Mouse (Mus musculus) regulatory T cell (primary cell): Measurements from ENCODE around the gene Zfp637.

Experiments
- in situ Hi-C: fragments of 300-600 bp; cut with MboI, MseI; formaldehyde crosslinking; loops from one replicate; pipeline ENCODE4 v1.15.1; 2025; ENCODE audit warnings: high pct_unique_total_duplicates

Zfp637 gene

DNA sequence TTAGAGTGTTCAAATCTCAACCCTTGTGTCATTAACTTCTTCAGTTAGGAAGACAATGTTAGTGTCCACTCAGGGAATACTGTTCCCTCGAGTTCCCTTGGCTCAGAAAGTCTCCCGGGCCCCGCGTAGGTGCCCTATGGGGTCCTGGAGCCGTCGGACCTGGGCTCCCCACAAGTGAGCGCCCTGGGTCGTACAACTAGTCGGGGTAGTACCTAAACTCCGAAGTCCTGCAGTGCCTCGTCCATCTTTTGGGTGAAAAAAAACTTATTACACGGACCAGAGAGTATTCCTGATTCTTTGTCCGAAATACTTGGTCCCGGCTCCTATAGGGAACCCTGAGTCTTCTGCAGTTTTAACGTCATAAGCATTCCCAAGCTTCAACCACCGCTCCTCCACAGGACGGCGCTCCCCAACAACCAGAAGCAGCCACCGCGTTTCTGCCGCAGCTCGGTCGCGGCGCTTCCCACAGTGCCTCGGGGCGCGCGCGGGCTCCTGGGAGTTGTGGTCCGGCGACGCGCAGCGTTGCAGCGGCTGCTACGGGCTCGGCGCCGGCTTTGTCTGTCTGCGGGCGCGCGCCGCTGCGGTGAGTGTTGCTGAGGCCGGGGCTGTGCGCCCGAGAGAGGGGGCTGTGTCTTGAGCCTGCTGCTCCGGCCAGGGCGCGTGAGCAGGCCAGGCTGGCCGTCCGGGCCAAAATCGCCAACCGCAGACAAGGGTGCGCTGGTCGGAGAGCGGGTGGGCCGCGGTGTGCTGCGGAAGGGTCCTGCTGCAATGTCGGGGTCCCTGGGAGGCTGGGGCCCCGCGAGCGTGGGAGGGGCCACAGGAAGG lies at the start of gene Zfp637:
Gene Zfp637 (plus strand): TSS at position 495 of the 825 bp plus-strand sequence.
- in situ Hi-C loops: loop anchor here (25.0 kb wide), 1 partner anchor 1204 kb away; the partner anchor contains the start of gene Zfp422

DNA sequence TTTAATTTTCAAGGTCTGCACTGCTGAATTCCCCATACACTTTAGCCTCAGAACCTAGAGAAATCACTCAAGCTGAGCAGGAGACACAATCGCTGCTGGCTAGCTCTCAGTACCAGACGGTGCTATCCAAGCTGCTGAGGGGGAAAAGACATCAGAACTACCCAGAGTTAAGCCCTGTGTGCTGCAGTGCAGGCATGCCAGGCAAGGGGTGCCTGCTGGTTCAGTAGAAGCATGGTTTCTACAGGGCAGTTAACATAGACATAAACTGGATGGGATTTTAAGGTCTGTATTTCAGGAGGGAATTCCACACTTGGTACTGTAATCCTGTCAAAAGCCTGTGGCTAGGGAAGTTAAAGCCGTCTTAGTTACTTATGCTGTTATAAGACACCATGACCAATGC lies 45.7 kb upstream of the Zfp637 start:
- in situ Hi-C loops: no loop called here

DNA sequence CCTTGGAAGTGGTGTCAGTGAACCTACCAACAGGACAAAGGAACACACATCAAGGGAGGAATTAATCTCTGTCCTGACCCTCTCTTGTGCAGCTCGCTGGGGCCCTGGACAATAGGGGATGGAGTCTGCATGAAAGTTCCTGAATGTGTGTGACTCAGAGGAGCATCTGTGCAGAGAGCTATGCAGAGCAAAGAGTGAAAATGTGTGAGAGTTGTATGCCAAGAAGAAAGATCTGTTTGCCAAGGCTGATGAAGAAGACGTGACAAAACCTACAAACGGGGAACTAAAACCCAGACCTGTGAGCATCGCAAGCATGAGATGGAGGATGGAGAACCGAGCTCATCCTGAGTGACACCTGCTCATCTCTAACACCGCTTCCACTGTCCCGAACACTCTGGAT lies 40.2 kb upstream of the Zfp637 start:
- in situ Hi-C loops: no loop called here

DNA sequence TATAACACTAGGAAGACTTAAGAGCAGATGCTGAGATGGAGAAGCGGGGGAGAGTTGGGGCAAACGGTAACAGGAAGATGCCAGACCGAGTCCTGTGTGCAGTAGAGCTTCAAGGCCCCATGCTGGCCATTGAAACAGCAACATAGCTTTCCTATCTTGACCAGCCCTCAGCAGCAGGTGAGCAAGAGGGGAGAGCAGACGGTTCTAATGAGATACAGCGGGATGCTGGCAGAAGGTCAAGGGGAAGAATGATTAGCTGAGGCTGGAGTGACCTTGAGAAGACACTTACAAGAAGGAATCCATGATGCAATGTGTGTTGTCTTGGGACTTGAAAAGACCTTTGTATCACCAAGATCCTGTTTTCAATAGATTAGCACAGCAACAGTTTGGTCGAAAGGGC lies 39.2 kb upstream of the Zfp637 start:
- in situ Hi-C loops: no loop called here

DNA sequence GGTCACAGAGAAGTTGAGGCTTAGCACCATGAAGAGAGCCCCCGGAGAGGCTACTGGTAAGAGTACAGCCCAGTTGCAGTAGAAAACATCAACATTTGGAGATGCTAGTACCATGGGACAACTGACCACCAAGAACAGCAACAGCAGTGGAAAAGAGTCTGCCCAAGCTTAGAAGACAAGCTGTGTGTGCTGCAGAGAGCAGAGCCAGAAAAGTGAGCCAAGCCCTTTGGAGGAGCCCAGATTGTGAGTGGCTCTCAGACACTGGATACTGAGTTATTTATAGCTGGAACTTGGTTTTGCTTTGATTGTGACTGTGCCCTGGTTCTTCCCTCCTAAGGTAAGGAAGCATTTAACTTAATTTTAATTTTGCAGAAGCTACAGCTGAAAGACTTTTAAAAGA lies 33.2 kb upstream of the Zfp637 start:
- in situ Hi-C loops: no loop called here

DNA sequence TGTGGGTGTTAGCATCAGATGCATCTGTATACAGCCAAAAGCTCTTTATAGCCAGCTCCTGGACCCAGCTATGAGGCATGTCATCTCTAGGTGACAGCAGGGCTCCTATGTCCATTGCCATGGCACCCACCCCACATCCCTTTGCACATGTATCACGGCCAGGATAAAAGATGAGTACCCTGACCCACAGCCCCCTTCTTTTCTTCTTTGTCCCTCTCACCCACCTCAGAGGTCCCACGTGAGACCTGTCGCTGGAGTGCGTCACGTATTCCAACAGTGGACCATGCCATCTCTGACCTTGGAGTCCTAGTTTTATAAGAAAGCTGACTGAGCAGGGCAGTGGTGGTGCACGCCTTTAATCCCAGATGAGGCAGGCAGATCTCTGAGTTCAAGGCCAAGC lies 31.2 kb upstream of the Zfp637 start:
- in situ Hi-C loops: no loop called here

DNA sequence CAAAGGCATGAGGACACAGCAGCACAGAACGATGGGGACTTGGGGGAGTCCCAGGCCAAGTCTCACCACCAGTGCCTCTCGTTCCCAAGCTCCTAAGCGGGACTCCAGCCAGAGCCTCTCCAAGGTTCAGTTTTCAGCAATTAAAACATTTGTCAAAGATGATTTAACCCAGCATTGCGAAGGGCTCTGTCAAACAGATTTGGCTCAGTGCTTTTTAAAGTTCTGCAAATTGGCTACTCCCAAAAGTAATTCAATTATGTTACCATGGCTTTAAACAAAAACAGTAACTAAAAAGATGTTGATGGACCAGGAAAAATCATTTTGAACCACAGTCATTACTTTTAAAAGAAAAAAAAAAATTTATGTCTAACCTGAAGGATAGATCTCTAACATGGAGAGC lies 30.3 kb upstream of the Zfp637 start:
- in situ Hi-C loops: no loop called here

DNA sequence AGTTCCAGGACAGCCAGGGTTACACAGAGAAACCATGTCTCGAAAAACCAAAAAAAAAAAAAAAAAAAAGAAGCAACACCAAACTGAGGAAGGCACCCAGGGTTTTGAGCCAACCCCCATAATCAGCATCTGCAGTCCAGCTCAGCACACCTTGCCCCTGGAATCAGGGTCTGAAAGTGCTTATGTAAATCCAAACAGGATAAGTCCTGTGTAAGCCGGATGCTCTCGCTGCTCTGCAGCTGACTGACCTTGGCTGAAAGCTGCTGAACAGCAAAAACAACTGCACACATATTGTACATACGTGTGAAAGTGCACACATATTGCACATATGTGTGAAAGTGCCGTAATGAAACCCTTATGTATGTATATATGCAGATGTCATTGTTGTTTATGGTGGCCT lies 29.7 kb upstream of the Zfp637 start:
- in situ Hi-C loops: no loop called here

DNA sequence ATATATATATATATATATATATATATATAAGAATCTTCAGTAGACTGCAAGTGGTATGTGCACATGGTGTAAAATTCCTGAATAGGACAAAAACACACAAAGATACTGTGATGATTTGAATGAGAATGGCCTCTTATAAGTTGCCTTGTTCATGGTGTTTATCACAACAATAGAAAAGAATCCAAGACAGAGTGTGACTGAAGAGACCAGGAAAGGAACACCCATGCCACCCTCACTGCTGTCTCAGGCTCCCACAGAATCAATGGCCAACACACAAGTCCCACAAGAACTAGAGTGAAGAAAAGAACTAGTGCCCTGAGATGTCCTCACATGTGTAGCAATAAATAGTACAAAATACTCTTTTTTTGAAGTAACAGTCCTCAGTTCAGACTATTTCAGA lies 26.3 kb upstream of the Zfp637 start:
- in situ Hi-C loops: no loop called here

DNA sequence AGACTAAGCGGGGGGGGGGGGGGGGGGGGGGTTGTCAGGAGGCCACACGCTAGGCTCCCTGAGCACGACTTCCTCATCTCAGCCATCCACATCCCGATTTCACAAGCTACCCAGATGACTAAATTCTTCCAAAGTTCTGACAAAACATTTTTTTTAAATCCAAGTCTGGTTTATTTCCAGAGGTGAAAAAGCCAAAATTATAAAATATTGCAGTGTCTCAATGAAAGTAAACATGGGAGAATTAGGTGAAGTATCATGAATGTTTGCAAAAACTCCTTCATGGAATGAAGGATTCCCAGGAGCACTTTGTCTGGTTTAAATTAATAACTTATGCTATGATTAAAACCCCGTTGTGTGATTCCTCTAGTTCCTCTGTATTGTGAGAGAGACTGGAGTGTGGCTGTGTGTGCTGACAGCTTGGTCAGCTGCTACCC lies 23.9 kb upstream of the Zfp637 start:
- in situ Hi-C loops: no loop called here

DNA sequence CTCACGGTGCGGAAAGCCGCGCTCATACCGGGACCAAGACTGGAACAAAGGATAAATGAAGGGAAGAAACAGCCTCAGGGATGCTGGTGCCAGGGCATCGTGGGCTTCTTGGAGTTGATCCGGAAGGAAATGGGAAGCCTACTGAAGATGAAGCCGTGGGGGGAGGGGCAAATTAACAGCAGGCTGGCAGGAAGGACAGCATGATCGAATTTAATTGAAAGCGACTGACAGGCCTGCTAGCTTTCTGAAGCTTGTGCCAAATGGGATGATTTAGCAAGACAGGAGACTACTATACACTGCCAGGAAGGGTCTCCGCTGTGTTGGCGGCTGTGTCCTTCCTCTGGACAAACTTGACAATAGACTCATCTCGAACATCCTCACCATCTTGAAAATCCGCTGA lies 20.7 kb upstream of the Zfp637 start:
- in situ Hi-C loops: loop anchor here (5.0 kb wide), 2 partner anchors 68 to 653 kb away; partner anchors contain the start of gene Cxcl12

DNA sequence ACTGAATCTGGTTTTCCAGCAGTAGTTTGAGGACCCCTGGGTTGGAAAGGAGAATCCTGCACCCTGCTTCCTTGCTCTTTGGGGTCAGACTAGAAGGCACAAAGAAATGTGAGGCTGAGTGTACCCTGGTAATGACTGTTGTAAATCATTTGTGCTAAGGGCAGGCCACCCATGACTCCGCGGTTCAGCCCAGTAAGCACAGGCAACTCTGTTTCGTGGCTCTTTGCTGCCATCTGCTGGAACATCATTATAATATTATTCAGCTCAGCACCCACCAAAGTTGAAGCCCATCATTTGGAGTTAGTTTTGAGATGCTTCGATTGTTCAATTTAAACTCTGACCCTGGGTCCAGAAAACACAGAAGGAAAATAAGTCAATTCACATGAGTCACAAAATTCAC lies 15.6 kb upstream of the Zfp637 start:
- in situ Hi-C loops: loop anchor here (5.0 to 25.0 kb wide), 2 partner anchors 153 to 1188 kb away; partner anchors contain the start of gene Zfp422

DNA sequence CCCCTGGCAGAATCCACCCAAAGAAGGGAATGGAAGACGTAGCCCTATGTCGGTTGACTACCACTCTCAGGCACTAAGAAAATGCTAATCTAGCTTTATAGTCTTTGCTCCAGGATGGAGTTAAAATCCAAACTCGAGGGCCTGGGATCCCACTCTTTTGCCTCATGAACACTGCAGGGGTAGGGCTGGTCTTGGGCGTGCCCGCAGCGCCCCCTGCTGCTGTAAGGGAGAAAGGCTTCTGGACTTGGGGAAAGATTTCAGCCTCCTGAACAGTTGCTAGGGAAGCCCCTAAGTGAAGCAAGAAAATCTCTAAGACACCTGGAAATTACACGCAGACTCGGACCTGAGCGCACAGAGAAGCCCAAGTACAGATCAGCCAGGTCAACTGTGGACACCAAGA lies 12.7 kb upstream of the Zfp637 start:
- in situ Hi-C loops: loop anchor here (5.0 to 25.0 kb wide), 2 partner anchors 156 to 1191 kb away; partner anchors contain the start of gene Zfp422

DNA sequence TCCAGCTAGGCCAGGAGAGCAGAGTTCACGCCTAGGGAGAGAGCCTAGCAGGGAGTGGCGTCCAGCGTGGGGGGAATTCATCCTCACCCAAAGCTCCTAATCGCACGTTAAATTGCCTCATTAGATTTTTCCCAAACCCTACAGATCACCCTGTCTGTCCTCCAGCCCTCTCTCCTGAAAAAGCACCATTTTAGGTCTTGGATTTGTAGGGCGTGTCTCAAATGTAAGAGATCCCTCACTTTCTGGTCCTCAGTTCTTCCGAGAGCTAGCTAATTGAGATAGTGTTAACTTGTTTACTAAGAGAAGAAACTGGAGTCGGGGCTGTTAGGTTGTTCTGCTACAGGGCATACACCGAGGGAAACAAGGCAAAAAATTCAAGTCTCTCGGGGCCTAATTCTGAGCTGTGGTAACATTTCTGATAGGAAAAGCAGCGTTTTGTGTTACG lies 553 bp downstream of the Zfp637 start:
- in situ Hi-C loops: loop anchor here (25.0 kb wide), 1 partner anchor 1204 kb away; the partner anchor contains the start of gene Zfp422

DNA sequence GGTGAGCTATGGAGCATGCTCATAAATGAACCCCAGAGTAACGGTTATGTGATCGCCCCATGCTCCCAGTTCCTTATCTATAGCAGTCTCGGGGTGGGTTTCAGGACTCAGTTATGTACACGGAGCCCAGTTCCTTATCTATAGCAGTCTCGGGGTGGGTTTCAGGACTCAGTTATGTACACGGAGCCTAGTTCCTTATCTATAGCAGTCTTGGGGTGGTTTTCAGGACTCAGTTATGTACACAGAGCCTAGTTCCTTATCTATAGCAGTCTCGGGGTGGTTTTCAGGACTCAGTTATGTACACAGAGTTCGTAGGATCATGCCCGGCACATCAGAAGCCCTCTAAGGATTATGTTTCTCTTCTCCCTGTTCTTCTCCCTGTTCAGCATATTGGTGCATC lies 3.6 kb downstream of the Zfp637 start:
- in situ Hi-C loops: loop anchor here (25.0 kb wide), 1 partner anchor 1207 kb away; the partner anchor contains the start of gene Zfp422

DNA sequence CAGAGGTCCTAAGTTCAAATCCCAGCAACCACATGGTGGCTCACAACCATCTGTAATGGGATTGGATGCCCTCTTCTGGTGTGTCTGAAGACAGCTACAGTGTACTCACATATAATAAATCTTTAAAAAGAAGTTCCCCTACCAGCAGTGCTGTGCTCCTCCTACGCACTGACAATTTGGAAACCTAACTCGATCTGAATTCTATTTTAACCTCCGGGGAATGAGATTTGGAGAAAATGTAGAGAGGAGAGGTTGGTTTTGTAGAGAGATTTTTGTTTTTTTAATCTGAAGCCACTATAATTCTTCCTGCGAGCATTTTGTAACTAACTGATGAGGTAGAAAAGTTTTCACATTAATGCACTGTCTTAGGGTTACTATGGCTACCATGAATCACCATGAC lies 5.7 kb downstream of the Zfp637 start:
- in situ Hi-C loops: loop anchor here (25.0 kb wide), 1 partner anchor 1209 kb away; the partner anchor contains the start of gene Zfp422

DNA sequence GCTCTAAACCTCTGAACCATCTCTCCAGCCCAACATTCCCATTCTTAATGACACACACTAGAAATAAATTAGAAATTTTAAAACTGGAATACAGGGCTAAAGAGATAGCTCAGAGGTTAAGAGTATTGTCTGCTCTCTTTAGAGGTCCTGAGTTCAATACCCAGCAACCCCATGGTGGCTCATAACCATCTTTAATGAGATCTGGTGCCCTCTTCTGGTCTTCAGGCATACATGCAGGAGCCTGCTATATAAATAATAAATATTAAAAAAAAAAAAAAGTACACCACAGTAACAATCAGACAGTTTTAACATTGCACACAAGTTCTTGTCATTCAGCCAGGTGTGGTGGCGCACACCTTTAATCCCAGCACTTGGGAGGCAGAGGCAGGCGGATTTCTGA lies 6.8 kb downstream of the Zfp637 start:
- in situ Hi-C loops: loop anchor here (25.0 kb wide), 1 partner anchor 1210 kb away; the partner anchor contains the start of gene Zfp422

DNA sequence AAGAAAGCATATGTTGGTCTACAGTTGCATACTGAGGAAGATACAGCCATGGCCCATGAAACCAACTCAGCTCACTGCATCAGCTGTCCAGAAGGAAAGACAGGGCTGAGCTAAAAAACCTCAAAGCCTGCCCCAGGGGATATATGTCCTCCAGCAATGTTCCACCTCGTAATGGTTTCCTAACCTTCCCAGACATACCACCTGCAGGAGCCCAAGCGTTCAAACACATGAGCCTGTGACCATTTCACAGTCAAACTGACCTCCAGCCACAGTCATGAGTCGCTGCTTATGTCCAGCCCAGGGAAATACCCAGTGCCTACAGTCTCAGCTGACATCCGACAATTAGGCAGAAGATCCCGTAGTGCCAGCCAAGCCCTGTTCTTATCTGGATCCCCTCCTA lies 7.6 kb downstream of the Zfp637 start:
- in situ Hi-C loops: loop anchor here (25.0 kb wide), 1 partner anchor 1211 kb away; the partner anchor contains the start of gene Zfp422

DNA sequence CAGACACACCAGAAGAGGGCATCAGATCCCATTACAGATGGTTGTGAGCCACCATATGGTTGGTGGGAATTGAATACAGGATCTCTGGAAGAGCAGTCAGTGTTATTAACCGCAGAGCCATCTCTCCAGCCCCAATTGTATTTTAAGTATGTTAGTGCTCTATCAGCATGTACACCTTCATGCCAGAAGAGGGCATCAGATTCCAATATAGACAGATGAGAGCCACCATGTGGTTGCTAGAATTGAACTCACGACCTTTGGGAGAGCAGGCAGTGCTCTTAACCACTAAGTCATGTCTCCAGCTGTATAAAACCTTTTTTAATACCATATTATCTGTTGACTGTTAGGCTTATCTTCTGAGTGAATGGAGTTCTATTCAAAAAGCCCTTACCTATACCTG lies 10.8 kb downstream of the Zfp637 start:
- in situ Hi-C loops: no loop called here

DNA sequence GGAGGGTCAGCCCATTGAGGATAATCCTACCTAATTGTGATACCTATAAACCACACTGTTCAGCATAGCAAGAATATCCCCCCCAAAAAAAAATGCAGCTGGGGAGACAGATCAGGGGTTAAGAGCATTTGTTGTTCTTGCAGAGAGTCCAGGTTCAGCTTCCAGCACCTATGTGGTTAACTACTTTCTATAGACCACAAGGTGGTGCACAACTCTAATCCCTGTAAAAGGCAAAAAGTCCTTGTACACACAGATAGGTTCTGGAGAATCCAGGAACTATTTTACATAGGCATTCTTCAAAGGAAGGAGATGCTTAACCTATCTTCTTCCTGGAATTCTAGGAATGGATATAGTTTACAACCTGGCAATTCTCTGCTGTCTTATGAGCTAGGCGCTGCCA lies 17.0 kb downstream of the Zfp637 start:
- in situ Hi-C loops: no loop called here

DNA sequence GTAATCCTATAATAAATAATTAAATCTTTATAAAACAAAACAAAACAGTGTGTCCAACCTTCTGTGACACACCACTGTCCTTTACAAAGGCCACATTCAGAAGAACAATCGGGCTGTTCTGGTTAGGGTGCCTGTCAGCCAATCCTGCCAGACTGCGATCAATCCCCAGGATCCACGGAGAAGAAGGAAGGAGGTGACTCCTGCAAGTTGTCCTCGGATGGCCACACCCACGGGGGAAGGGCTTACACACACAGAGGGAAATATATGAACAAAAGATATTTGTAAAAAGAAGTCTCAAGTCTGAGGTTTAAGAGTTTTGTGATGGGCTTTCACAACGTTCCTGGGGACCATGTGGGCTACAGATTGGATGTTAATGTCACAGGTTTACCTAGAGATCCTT lies 20.9 kb downstream of the Zfp637 start, which contains the start of gene Zfp239:
Gene Zfp239 (plus strand): TSS at position 253 of the 400 bp plus-strand sequence.
- in situ Hi-C loops: loop anchor here (10.0 kb wide), 1 partner anchor 1907 kb away; no protein-coding TSS in a partner anchor

DNA sequence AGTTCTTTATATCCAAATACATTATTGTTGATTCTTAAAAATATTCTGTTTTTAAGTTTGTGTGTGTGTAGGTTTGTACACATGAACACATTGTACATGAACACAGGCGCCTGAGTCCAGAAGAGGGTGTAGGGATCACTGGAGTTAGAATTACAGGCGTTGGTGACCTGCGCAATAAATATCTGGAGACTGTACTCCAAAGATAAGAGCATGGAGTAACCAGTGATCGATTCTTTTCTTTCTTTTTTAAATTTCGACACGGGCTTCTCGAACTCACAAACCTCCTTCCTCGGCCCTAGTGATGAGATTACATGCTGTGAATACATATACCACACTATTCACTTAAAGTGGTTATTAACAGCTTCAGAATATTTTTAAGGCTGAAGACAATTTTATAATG lies 21.5 kb downstream of the Zfp637 start:
- in situ Hi-C loops: loop anchor here (10.0 kb wide), 1 partner anchor 1908 kb away; no protein-coding TSS in a partner anchor
